Mouse (Mus musculus): ENCODE results near the gene Lrit3.

The Lrit3 gene

GRCm38 (mm10) chr3:129803765-129804164 lies at the start of gene Lrit3:
TSS of gene Lrit3 (minus strand) at chr3:129804030.
- DNase-seq, result no peak

GRCm38 (mm10) chr3:129846846-129847245 lies 43.0 kb upstream of the Lrit3 start:
- no peak for DNase-seq

- no peak for DNase-seq
Observed at GRCm38 (mm10) chr3:129845868-129846267, 42.0 kb upstream of the Lrit3 start.

DNA sequence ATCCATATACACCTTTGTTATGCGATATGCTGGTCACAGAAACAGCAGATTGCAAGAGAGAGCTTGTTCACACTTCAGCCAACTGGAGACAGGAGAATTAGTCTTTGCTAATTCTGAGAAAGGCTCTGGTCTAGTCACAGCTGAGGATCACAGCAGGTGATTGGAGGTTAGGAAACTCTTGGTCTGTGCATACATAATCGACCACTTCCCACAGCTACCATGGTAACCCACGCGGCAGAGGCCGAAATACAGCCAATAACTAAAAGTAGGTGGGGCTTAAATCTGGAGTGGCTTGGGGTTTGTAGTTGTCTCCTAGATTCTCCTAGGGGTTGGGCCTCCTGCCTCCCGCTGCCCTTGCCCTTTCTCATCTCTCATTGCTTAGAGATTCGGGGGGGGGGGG lies 34.2 kb upstream of the Lrit3 start:
- DNase-seq, result no peak

DNA sequence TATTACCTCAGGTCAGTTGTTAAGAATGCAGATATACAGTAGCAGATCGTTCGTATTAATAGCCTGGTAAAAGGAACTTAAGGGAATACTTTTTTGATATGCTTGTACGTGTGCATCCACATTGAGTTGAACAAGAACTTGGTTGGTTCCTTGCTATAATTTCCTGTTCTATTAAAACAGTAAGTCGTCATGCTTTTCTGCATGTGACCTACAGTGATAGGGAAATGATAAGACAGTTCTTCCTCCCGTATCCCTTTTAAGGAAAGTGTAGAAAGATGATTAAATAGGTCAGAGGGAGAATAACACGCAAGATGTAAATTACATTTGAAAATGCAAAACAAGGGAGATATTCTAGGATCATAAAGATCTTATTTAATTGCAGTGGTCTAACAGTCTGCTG lies 33.1 kb upstream of the Lrit3 start:
- DNase-seq, result no peak

GRCm38 (mm10) chr3:129836051-129836697 lies 32.3 kb upstream of the Lrit3 start:
- DNase-seq, result peak; percentile 54 to 80

DNA sequence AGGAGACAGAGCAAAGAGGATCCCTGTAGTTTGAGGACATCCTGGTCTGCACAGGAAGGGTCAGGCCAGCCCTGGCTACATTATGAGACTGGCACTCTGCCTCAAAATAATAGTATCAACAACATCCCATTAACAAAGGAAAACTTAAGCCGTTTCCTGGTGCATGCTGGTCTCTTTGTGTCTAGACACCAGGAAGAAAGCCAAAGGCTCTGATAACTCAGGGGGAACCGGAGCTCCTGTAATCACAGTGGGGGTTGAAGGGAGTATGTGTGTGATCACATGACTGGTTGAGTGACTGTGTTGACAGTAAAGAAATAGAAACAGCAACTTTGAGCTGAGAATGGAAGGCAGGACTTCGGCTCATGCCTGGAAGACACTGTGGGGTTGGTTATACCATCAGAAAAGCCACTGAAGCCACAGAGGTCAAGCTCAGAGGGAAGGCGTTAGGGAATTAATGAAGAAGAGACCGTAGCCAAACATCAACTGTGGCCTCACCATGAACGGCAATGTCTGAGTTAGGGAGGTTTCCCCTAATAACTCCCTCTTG lies 31.6 kb upstream of the Lrit3 start, which contains the start of gene Cfi:
TSS of gene Cfi (plus strand) at position 497 of the 547 bp plus-strand sequence.
- DNase-seq, result no peak

GRCm38 (mm10) chr3:129831035-129831568 lies 27.3 kb upstream of the Lrit3 start, which contains the start of gene Gar1:
TSS of gene Gar1 (minus strand) at chr3:129831396.
- peak; percentile 98 for DNase-seq

- peak in 1 of 2 experiments; percentile 25 for DNase-seq
Observed at GRCm38 (mm10) chr3:129830626-129831025, 26.8 kb upstream of the Lrit3 start.

DNA sequence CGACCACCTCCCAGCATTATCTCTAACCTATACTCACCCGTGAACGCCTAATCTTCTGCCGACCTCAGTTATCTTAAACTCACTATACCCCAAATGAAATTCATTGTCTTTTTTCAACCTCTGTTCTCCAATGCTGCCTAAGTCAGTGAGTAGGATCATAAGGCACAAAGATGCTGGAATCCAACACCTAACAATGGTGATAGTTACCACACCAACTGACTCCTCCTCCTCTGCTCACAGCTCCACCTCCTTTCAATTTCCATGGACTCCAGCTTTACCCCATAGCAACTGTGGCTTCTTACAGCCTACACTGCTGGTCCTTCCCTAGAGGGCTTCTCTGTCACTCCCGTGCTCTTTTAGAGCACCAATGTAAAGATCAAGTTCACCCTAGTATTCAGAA lies 23.9 kb upstream of the Lrit3 start:
- DNase-seq, result no peak

- no peak for DNase-seq
Observed at GRCm38 (mm10) chr3:129826691-129827090, 22.9 kb upstream of the Lrit3 start.

- DNase-seq, result no peak
Observed at GRCm38 (mm10) chr3:129824891-129825290, 21.1 kb upstream of the Lrit3 start.

GRCm38 (mm10) chr3:129824146-129824545 lies 20.3 kb upstream of the Lrit3 start:
- DNase-seq, result no peak

- DNase-seq, result no peak
Observed at GRCm38 (mm10) chr3:129823293-129823692, 19.5 kb upstream of the Lrit3 start.

GRCm38 (mm10) chr3:129822206-129822775 lies 18.5 kb upstream of the Lrit3 start, which contains the start of gene Rrh:
TSS of gene Rrh (minus strand) at chr3:129822587.
- no peak for DNase-seq

DNA sequence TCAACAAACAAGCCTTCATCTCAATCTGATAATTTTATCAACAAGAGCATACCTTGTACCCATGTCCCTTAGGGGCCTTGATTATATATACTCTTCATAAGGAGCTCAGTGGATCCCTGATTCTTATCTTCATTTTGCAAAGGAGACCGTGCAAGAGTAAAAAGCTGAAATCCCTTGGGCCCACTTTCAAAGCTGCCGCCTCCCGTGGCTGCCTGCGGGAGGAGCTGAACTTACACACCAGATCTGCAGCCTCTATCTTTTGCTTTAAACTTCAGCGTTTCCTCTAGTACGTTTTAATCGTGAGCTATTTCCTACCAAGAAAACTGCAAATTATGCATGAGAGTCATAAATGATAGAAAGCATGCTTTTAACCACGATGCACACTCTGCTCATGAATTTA lies 17.9 kb upstream of the Lrit3 start:
- DNase-seq, result no peak

DNA sequence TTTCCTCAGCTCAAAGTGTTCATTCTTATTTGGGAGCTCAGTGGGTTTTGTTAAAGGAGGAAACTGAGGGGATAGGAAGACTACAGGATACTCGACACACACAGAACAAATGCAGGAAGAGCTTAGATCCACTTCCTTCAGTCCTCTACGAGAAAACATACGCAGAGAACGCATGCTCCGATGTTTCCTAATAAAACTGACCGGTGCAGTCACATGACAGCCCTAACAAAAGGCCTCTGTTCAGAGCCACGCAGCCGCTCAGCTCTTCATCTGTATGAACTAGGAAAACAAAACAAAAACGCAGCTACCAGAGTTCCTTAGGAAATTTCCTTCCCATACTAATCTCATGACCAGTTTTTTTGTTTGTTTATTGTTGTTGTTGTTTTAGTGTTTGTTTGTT lies 17.0 kb upstream of the Lrit3 start:
- no peak for DNase-seq

DNA sequence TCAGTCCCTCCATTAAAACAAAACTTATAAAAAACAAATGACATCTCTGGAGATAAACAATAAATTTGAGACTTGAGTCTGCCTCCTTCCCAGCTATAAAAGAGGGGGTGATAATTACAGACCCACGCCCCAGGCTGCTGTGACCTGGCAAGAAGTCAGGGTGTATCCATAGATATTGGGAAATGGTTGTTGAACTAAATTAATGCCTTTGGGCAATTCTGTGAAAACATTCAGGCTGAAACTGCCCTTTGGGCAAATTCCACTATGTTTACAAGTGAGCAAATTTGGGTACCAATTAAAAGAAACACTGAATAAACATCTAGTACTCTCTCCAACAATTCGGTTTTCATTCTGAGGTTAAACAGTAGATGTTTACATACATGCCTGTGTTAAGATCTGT lies 4.8 kb downstream of the Lrit3 start:
- DNase-seq, result peak; percentile 47 to 67

GRCm38 (mm10) chr3:129798551-129798950 lies 5.3 kb downstream of the Lrit3 start:
- DNase-seq, result peak in 1 of 2 experiments; percentile 49

GRCm38 (mm10) chr3:129797341-129797740 lies 6.5 kb downstream of the Lrit3 start:
- DNase-seq, result no peak

DNA sequence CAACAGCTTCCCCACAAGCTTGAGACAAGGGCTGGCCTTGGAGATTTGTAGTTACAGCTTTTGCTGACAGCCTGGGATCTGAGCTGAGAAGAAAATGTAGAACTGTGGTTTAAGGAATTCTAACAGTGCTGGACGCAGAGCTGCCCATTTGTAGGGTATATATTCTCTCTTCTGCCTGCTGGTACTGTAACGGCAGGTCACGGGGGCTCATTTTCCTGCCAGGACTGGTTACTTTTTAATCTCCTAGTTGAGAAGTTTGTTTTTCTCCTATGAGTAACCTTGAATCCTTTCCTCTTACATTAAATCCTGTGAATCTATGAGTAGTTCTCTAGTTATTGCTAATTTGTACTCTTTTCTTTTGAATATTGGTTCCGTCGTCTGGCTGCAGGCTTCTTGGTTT lies 10.0 kb downstream of the Lrit3 start:
- DNase-seq, result peak; percentile 84

- no peak for DNase-seq
Observed at GRCm38 (mm10) chr3:129782746-129783145, 21.1 kb downstream of the Lrit3 start.

GRCm38 (mm10) chr3:129781435-129781834 lies 22.4 kb downstream of the Lrit3 start:
- DNase-seq, result no peak

- DNase-seq, result no peak
Observed at GRCm38 (mm10) chr3:129771210-129771609, 32.6 kb downstream of the Lrit3 start.
